Mouse (Mus musculus) cortical plate, adult 2 months (tissue): Measurements from ENCODE around the gene Pebp1.

ENCODE experiments used
- CTCF ChIP-seq: fragments of 200-500 bp; IDR thresholded peaks from 2 replicates; pipeline ENCODE4 v1.5.1; 2011; ENCODE audit warnings: mild to moderate bottlenecking, control low read depth, low read length; ENCODE audit not compliant: insufficient read depth; ENCODE audit errors: extremely low read depth
- POLR2A ChIP-seq: fragments of 200-500 bp; IDR thresholded peaks from 2 replicates; pipeline ENCODE4 v1.6.1; 2011; ENCODE audit warnings: mild to moderate bottlenecking, low read length, control low read depth; ENCODE audit not compliant: insufficient read depth; ENCODE audit errors: extremely low read depth

- no peak for TF ChIP-seq POLR2A
- no peak for TF ChIP-seq CTCF
Measured at GRCm38 (mm10) chr5:117291312-117291711, 3.9 kb upstream of the Pebp1 start.
